Mouse (Mus musculus) embryonic facial prominence, embryonic 11.5 days (tissue): ENCODE results near the gene Ckap2l. TPM values are rescaled to one million over a fixed set of nuclear protein-coding genes. Genes with fewer than 3 reads are reported as not detected.

ENCODE experiments used
- ATAC-seq: fragments of 200-750 bp; cut with Nextera tagmentation; replicated peaks from 2 replicates; pipeline ENCODE4 v1.8.0; 2017; ENCODE audit warnings: low read depth; ENCODE audit not compliant: insufficient number of reproducible peaks, low FRiP score, low TSS enrichment
- DNase-seq: peaks from one replicate; pipeline ENCODE4 v3.0.0-alpha.2; 2015; ENCODE audit warnings: low spot score
- H3K27ac ChIP-seq: fragments of 300-500 bp; sonication (generic); replicated peaks from 2 replicates; pipeline ENCODE4 v1.5.1; 2014; ENCODE audit warnings: mild to moderate bottlenecking, low read depth, low read length, control low read depth
- H3K27me3 ChIP-seq: fragments of 300-500 bp; sonication (generic); 2 replicates; pipeline ENCODE4 v1.6.1; 2014; ENCODE audit warnings: mild to moderate bottlenecking, low read length, moderate library complexity, mixed read lengths; ENCODE audit not compliant: control insufficient read depth, insufficient read depth
- H3K36me3 ChIP-seq: fragments of 300-500 bp; sonication (generic); replicated peaks from 2 replicates; pipeline ENCODE4 v1.6.1; 2014; ENCODE audit warnings: low read depth, mild to moderate bottlenecking, low read length, moderate library complexity, mixed read lengths; ENCODE audit not compliant: control insufficient read depth, insufficient read depth
- H3K4me1 ChIP-seq: fragments of 300-500 bp; sonication (generic); 2 replicates; pipeline ENCODE4 v1.6.1; 2014; ENCODE audit warnings: low read length, mixed read lengths; ENCODE audit not compliant: control insufficient read depth, insufficient read depth
- H3K4me2 ChIP-seq: fragments of 300-500 bp; sonication (generic); 2 replicates; pipeline ENCODE4 v1.6.1; 2014; ENCODE audit warnings: low read depth, mild to moderate bottlenecking, control low read depth, low read length, moderate library complexity
- H3K4me3 ChIP-seq: fragments of 300-500 bp; sonication (generic); 2 replicates; pipeline ENCODE4 v1.5.1; 2014; ENCODE audit warnings: low read depth, low read length, control low read depth
- H3K9ac ChIP-seq: fragments of 300-500 bp; sonication (generic); replicated peaks from 2 replicates; pipeline ENCODE4 v1.6.1; 2014; ENCODE audit warnings: mild to moderate bottlenecking, control low read depth, low read length
- H3K9me3 ChIP-seq: fragments of 300-500 bp; sonication (generic); replicated peaks from 2 replicates; pipeline ENCODE4 v1.6.1; 2016; ENCODE audit warnings: mild to moderate bottlenecking, low read length, inconsistent platforms, mixed read lengths; ENCODE audit not compliant: control insufficient read depth
- WGBS: fragments of 180-500 bp; shearing (Covaris S2); extraction: QIAGEN DNeasy Blood & Tissue Kit; methylation state at CpG from one replicate; pipeline ENCODE4 v1.1.7; 2014; 5-methylcytosine and 5-hydroxymethylcytosine counted together
- polyA plus RNA-seq: library from polyadenylated mRNA; unstranded; fragments of >200 nt; fragmentation: Nextera tagmentation; extraction: Ambion mirVana; gene quantifications from 2 replicates; pipeline ENCODE4 v1.2.1, GENCODE M21; 2014

Ckap2l gene
- polyA plus RNA-seq, 1 experiment from 2014 or later = 111 TPM

- 79% methylated on average over 9 of the region's 9 CpGs for WGBS
- DNase-seq = no peak
- no peak overlapping the region for H3K27ac ChIP-seq
- H3K27me3 ChIP-seq = no peaks in the 10 kb centered on the region
- ATAC-seq = no peak
- no peak overlapping the region for H3K9ac ChIP-seq
- H3K36me3 ChIP-seq = no peaks in the 10 kb centered on the region
- H3K4me1 ChIP-seq = no peaks in the 10 kb centered on the region
- no peaks in the 10 kb centered on the region for H3K9me3 ChIP-seq
- no peak overlapping the region for H3K4me3 ChIP-seq
- H3K4me2 ChIP-seq = no peak overlapping the region
These were observed 75.8 kb downstream of the Ckap2l start for GRCm38 (mm10) chr2:129221097-129221632.

GRCm38 (mm10) chr2:129218537-129219105, 78.4 kb downstream of the Ckap2l start:
- Histone ChIP-seq H3K4me2 (no peak overlapping the region), H3K4me1 (no peaks in the 10 kb centered on the region), H3K27ac (no peak overlapping the region), H3K27me3 (no peaks in the 10 kb centered on the region), H3K9me3 (no peaks in the 10 kb centered on the region), H3K4me3 (no peak overlapping the region), H3K36me3 (no peaks in the 10 kb centered on the region), H3K9ac (no peak overlapping the region)
- DNase-seq (no peak), ATAC-seq (no peak)
- 77% methylated on average over 4 of the region's 4 CpGs for WGBS

Other genes with a start within 250 kb of the Ckap2l start
- 0.20 TPM in 1 of 2 replicates, not detected in the other for gene Vinac1, start 249.0 kb downstream of the Ckap2l start, polyA plus RNA-seq
- 14.7 and 15.7 TPM in 2 replicates for gene Ttl, start 231.3 kb downstream of the Ckap2l start, polyA plus RNA-seq
- 21.5 and 22.2 TPM in 2 replicates for gene Polr1b, start 196.2 kb downstream of the Ckap2l start, polyA plus RNA-seq
- 26.8 and 29.0 TPM in 2 replicates for gene Chchd5, start 167.5 kb downstream of the Ckap2l start, polyA plus RNA-seq
- gene Slc20a1, start 98.4 kb downstream of the Ckap2l start, polyA plus RNA-seq = 50.5 and 51.6 TPM in 2 replicates
- 0.13 TPM in 1 of 2 replicates, not detected in the other for gene Il1a, start 12.8 kb upstream of the Ckap2l start, polyA plus RNA-seq
- gene Il1b, start 73.9 kb upstream of the Ckap2l start, polyA plus RNA-seq = 0.22 TPM in 2 replicates
- gene F830045P16Rik, start 239.4 kb upstream of the Ckap2l start, polyA plus RNA-seq = not detected in 2 replicates